Mouse (Mus musculus) midbrain, embryonic 12.5 days (tissue): ENCODE data around the gene I0C0044D17Rik. TPM values are rescaled to one million over a fixed set of nuclear protein-coding genes. Genes with fewer than 3 reads are reported as not detected.
"Not testable (repeated sequence)": the region's sequence is repeated elsewhere in the genome, so short reads cannot be mapped to it uniquely, and the experiment has no call there.

Experiments
- ATAC-seq: fragments of 200-750 bp; cut with Nextera tagmentation; 2 replicates; pipeline ENCODE4 v1.8.0; 2017; ENCODE audit warnings: low read depth, moderate TSS enrichment, moderate library complexity; ENCODE audit not compliant: low FRiP score
- H3K27ac ChIP-seq: fragments of 300-500 bp; sonication (generic); replicated peaks from 2 replicates; pipeline ENCODE4 v1.5.1; 2016; ENCODE audit warnings: mild to moderate bottlenecking
- H3K27me3 ChIP-seq: fragments of 300-500 bp; sonication (generic); 2 replicates; pipeline ENCODE4 v1.6.1; 2016; ENCODE audit warnings: mild to moderate bottlenecking
- H3K36me3 ChIP-seq: fragments of 300-500 bp; sonication (generic); 2 replicates; pipeline ENCODE4 v1.6.1; 2016
- H3K4me1 ChIP-seq: fragments of 300-500 bp; sonication (generic); 2 replicates; pipeline ENCODE4 v1.6.1; 2016
- H3K4me2 ChIP-seq: fragments of 300-500 bp; sonication (generic); replicated peaks from 2 replicates; pipeline ENCODE4 v1.6.1; 2016; ENCODE audit warnings: mild to moderate bottlenecking, moderate library complexity
- H3K4me3 ChIP-seq: fragments of 300-500 bp; sonication (generic); 2 replicates; pipeline ENCODE4 v1.5.1; 2016; ENCODE audit warnings: mild to moderate bottlenecking
- H3K9ac ChIP-seq: fragments of 300-500 bp; sonication (generic); replicated peaks from 2 replicates; pipeline ENCODE4 v1.6.1; 2016; ENCODE audit warnings: mild to moderate bottlenecking, moderate library complexity
- H3K9me3 ChIP-seq: fragments of 300-500 bp; sonication (generic); 2 replicates; pipeline ENCODE4 v1.6.1; 2016; ENCODE audit warnings: mild to moderate bottlenecking
- WGBS: fragments of 180-500 bp; shearing (Covaris S2); methylation state at CpG from one replicate; pipeline ENCODE4 v1.1.7; 2016; 5-methylcytosine and 5-hydroxymethylcytosine counted together
- polyA plus RNA-seq: library from polyadenylated mRNA; unstranded; fragments of >200 nt; fragmentation: Nextera tagmentation; extraction: Ambion mirVana; gene quantifications from 2 replicates; pipeline ENCODE4 v1.2.1, GENCODE M21; 2016

Gene I0C0044D17Rik
- polyA plus RNA-seq: not detected in 2 replicates

DNA sequence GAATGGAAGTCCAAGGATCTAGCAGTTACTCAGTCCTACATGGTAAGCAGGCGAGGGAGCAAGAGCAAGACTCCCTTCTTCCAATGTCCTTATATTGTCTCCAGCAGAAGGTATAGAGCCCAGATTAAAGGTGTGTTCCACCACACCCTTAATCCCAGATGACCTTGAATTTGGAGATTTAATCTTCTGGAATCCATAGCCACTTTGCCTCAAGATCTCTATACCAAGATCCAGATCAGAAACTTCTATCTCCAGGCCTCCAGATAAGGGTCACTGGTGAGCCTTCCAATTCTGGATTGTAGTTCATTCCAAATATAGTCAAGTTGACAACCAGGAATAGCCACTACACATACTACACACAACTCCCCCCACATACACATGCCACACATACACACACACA, at the start of gene I0C0044D17Rik:
Gene I0C0044D17Rik, minus strand, starts transcription at position 101 of the 400 bp plus-strand sequence.
- H3K4me1 ChIP-seq, H3K9me3 ChIP-seq, ATAC-seq, H3K4me3 ChIP-seq, H3K36me3 ChIP-seq, H3K9ac ChIP-seq, H3K27ac ChIP-seq, H3K4me2 ChIP-seq: not testable (repeated sequence)
- WGBS: 88% methylated on average over 1 of the region's 1 CpGs
- peaks cover 17% of the 10 kb centered on the region for H3K27me3 ChIP-seq

DNA sequence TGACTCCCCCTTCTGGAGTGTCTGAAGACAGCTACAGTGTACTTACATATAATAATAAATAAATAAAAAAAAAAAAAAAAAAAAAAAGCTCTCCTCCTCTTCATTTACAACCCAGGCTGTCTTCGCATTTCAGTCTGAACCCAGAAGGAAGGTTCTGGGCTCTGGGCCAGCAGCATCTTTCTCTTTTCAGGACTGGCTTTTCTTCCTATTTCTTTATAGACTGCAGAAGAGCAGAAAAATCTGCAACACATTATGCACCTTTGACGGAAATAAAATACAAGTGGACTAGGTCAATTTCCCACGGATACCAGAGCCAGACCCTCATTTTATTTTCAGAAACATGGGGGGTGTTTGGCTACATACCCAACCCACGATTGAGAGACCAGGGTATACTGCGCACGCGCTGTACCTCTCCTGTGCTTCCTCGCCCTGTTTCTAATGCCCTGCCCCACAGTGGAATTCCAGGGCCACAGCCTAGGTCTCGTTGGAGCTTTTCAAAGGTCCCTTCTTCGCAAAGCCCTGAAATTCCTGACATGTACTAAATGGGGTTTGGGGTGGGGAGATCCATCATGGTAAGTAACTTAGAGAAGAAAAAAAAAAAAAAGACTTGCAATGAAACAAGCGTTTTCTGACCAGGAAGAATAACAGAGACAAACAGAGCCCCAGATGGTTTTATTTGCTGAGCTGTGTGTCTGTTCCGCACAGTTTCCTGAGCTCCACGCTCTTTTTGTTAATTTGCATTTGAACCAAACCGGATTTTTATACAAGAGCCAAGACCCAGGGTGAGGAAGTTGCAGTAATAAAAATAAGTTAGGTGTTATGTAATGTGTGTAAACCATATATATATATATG, 42.0 kb upstream of the I0C0044D17Rik start:
- H3K36me3 ChIP-seq: no peaks in the 10 kb centered on the region
- WGBS: 81% methylated on average over 14 of the region's 14 CpGs
- no peaks in the 10 kb centered on the region for H3K9me3 ChIP-seq
- H3K27ac ChIP-seq: no peak overlapping the region
- H3K27me3 ChIP-seq: no peaks in the 10 kb centered on the region
- no peak for ATAC-seq
- no peaks in the 10 kb centered on the region for H3K4me1 ChIP-seq
- no peak overlapping the region for H3K4me2 ChIP-seq
- H3K4me3 ChIP-seq: no peak overlapping the region
- no peak overlapping the region for H3K9ac ChIP-seq

DNA sequence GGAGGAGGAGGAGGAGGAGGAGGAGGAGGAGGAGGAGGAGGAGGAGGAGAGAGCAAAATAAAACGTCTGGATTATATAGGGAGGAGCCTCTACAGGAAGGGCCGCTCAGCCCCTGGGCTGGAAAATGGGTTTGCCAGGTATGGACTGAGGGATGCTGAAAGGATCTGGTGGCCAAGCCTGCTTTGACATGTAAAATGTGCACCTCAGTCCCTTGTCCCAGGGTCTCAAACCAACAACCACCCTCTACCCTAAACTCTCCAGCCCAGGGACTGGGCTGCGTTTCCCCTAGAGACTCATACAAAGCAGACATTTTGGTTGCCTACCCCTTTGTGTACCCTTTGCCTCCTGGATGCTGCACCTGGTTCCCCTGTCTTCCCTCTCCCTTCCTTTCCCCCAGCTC, 40.9 kb upstream of the I0C0044D17Rik start:
- ATAC-seq: no peak
- 77% methylated on average over 3 of the region's 3 CpGs for WGBS
- Histone ChIP-seq H3K27me3 (no peaks in the 10 kb centered on the region), H3K9me3 (0 out of 2 replicates have a peak, but pooled peaks cover 6% of the 10 kb centered on the region), H3K27ac (no peak overlapping the region), H3K9ac (no peak overlapping the region), H3K4me1 (no peaks in the 10 kb centered on the region), H3K4me3 (no peak overlapping the region), H3K36me3 (no peaks in the 10 kb centered on the region), H3K4me2 (no peak overlapping the region)

DNA sequence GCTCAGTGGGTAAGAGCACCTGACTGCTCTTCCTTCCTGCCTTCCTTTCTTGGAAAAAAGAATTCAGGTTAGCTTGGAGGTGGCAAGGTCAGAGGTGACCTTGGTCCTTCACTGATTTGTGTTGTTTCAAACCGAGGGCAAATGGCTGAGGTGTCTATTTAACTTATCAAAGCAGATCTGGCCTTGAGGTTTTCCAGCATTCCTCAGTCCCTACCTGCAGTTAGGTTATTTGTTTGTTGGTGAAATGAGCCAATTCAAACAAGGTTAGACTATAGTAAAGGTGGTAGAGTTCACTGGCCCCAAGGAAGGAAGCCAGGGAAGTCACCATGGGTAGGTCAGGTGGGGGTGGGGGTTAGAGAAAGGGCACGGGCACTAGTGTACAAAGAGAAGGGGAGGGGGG, 40.5 kb upstream of the I0C0044D17Rik start:
- Histone ChIP-seq H3K4me3 (no peak overlapping the region), H3K4me2 (no peak overlapping the region), H3K4me1 (no peaks in the 10 kb centered on the region), H3K9me3 (0 out of 2 replicates have a peak, but pooled peaks cover 7% of the 10 kb centered on the region), H3K36me3 (no peaks in the 10 kb centered on the region), H3K9ac (no peak overlapping the region), H3K27ac (no peak overlapping the region), H3K27me3 (no peaks in the 10 kb centered on the region)
- no peak for ATAC-seq
- 68% methylated on average over 1 of the region's 2 CpGs for WGBS

DNA sequence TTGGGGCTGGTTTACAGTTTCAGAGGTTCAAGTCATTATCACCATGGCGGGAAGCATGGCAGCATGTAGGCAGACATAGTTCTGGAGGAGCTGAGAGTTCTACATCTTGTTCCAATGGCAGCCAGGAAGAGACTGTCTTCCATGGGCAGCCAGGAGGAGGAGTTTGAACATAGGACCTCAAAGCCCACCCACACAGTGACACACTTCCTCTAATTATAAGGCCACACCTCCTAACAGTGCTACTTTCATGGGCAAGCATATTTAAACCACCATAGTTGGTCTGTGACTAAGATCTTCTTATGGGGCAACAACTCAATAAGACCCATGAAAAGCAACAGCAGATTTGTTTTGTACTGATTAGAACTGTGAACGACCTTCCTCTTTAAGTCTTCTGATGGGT, 39.8 kb upstream of the I0C0044D17Rik start:
- H3K27me3 ChIP-seq: no peaks in the 10 kb centered on the region
- no peak overlapping the region for H3K27ac ChIP-seq
- H3K4me3 ChIP-seq: no peak overlapping the region
- H3K9ac ChIP-seq: no peak overlapping the region
- no peak overlapping the region for H3K4me2 ChIP-seq
- 0 out of 2 replicates have a peak, but pooled peaks cover 7% of the 10 kb centered on the region for H3K9me3 ChIP-seq
- no peaks in the 10 kb centered on the region for H3K4me1 ChIP-seq
- no peaks in the 10 kb centered on the region for H3K36me3 ChIP-seq
- WGBS: 75% methylated on average over 2 of the region's 2 CpGs
- no peak for ATAC-seq

DNA sequence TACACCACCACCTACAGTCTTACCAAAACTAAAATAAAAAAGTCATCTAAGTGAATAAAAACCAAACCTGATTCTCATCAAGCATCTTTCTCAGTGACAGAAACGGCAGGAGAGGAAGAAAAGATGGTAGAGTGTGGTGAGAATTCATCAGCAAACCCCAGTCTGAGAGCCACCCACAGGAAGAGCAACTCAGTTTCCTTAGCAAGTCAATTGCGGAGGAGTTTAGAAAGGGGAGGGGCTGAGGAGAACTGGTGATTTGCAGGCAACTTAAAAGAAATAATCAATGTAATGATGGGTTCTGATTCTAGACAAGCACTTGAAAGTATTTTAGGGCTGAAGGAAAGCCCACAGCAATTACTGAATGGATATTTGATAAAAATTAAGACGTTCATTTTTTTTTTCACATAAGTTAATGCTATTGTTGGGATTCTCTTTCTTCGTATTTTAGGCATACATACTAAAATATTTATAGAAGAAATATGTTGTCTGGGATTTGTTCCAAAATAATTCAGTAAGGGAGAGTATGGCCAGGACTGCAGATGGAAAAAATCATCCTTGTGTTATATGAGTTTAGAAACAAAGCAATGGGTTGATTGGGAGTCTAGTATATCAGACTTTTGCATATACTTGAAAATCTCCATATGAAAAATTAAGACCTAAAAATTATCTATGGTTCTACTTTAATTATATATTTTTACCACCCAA, 34.7 kb upstream of the I0C0044D17Rik start:
- no peaks in the 10 kb centered on the region for H3K36me3 ChIP-seq
- no peak overlapping the region for H3K4me2 ChIP-seq
- no peak overlapping the region for H3K4me3 ChIP-seq
- no peaks in the 10 kb centered on the region for H3K4me1 ChIP-seq
- H3K27me3 ChIP-seq: no peaks in the 10 kb centered on the region
- no peak overlapping the region for H3K27ac ChIP-seq
- ATAC-seq: no peak
- no peak overlapping the region for H3K9ac ChIP-seq
- WGBS: 85% methylated on average over 4 of the region's 4 CpGs
- 0 out of 2 replicates have a peak, but pooled peaks cover 7% of the 10 kb centered on the region for H3K9me3 ChIP-seq

DNA sequence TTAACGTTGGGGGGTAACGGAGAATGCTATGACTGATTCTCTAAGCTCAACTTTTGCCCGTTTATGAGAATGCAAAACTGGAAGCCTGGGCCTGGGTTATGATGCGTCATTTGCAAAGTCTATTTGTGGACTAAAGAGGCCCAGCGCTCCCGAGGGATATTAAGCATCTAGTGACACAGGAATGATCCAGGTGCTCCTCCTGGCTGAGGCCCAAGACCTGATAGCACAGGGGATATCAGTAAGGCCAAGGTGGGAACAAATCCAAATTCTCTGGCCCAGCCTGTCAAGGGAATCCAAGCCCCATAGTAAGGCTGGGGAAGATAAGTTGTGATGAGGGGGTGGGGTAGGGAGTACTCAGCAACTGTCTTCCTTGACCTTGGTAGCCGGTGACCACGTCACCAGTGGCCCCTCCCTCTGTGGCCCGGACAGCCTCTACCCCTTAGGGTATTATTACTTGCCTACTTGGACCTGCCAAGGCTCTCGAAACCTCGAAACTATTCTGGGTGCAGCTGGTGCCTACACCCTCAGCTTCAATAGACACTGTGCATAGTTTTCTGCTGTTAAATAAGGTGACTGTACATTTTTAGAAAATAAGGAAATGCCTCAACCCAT, 33.5 kb upstream of the I0C0044D17Rik start:
- H3K9ac ChIP-seq: no peak overlapping the region
- H3K27ac ChIP-seq: no peak overlapping the region
- H3K4me1 ChIP-seq: no peaks in the 10 kb centered on the region
- no peak overlapping the region for H3K4me2 ChIP-seq
- ATAC-seq: no peak
- 0 out of 2 replicates have a peak, but pooled peaks cover 7% of the 10 kb centered on the region for H3K9me3 ChIP-seq
- 85% methylated on average over 11 of the region's 11 CpGs for WGBS
- no peaks in the 10 kb centered on the region for H3K36me3 ChIP-seq
- H3K4me3 ChIP-seq: no peak overlapping the region
- H3K27me3 ChIP-seq: no peaks in the 10 kb centered on the region

DNA sequence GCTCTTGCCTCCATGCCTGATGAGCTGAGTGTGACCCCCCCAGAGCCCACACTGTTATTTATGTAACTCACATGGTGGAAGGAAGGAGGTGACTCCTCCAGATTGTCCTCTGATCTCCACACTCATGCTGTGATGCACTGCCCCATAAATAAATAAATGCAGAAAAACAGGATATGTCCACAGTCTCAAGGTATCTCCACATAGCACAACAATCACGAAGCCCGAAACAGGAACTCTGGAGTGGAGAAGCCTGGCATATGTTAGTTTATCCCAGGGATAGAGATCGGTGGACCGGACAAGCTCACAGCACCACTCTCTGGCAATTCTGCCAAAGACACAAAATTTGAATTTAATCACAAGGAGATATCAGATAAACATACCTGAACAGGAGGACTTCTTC, 30.3 kb upstream of the I0C0044D17Rik start:
- Histone ChIP-seq H3K27me3 (no peaks in the 10 kb centered on the region), H3K4me2 (no peak overlapping the region), H3K4me1 (no peaks in the 10 kb centered on the region), H3K4me3 (no peak overlapping the region), H3K36me3 (no peaks in the 10 kb centered on the region), H3K9me3 (no peaks in the 10 kb centered on the region), H3K27ac (no peak overlapping the region), H3K9ac (no peak overlapping the region)
- WGBS: 92% methylated on average over 4 of the region's 4 CpGs
- no peak for ATAC-seq

DNA sequence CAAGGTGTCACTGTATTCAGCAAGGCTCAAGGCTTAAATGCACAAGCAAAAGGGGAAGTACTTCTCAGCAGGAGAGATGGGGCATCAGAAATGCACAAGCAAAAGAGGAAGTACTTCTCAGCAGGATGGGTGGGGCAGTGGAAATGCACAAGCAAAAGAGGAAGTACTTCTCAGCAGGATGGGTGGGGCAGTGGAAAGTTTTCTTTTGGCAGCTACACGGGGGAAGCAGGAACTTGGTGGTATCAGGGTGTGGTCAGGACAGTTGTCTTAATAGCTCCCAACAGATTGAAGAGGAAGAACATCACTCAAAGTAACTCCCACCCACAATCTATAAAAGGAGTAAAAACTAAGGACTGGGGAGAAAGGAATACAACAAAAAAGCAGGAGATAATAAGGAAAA, 26.8 kb upstream of the I0C0044D17Rik start:
- H3K4me2 ChIP-seq, H3K4me3 ChIP-seq, H3K36me3 ChIP-seq, H3K27ac ChIP-seq, ATAC-seq, H3K9ac ChIP-seq, H3K27me3 ChIP-seq, H3K4me1 ChIP-seq, H3K9me3 ChIP-seq: not testable (repeated sequence)
- WGBS: 82% methylated on average over 1 of the region's 1 CpGs

DNA sequence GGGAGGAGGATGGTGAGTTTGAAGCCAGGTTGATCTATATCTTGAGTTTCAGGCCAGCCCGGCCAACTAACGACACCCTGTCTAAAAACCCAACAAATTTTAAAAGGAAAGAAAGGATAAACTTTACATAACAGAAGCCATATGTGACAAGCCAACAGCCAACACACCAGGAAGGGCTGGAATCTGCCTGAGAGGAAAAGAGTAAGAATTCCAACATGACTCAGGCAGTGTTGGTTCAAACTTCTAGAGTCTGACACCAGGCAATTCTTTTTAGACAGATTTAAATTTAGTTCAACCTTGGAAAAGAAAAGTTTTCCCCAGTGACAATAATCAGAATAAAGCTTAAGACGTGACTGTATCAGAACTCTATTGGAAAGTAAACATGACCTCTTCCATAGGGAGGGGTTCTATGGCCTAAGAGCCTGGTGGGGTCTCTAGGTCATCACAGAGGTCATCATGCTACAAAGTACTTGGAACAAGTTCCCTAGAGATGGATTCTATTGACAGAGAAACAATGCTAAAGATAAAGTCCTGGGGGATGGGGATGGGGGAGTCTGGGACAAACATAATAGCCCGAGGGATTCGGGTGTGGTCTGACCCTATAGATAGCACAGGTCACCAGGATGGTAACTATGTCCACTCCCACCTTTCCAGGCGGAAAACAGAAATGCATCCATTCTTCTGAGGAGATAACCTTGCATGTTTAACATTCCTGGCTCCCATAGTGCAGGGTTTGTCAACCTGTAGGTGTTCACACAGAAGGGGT, 23.7 kb upstream of the I0C0044D17Rik start:
- Histone ChIP-seq H3K27ac (no peak overlapping the region), H3K4me3 (no peak overlapping the region), H3K9ac (no peak overlapping the region), H3K36me3 (no peaks in the 10 kb centered on the region), H3K27me3 (no peaks in the 10 kb centered on the region), H3K4me1 (no peaks in the 10 kb centered on the region), H3K4me2 (no peak overlapping the region), H3K9me3 (no peaks in the 10 kb centered on the region)
- no peak for ATAC-seq
- 66% methylated on average over 6 of the region's 6 CpGs for WGBS

DNA sequence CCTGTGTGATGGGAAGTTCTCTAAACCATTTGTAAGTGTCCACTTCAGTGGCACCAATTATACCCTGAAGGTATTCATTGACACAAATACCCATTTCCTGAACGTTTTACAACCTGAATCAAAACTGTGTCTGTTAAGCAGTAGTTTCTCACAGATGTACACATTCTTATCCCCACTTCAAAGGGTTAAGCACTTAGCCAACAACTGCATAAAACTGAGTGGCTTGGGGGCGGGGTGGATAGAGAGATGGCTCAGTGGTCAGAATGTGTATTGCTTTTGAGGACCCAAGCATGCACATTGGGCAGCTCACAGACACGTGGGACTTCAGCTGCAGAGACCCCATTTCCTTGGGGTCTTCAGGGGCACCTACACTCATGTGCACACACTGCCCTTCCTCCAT, 22.8 kb upstream of the I0C0044D17Rik start:
- Histone ChIP-seq H3K27ac (no peak overlapping the region), H3K9ac (no peak overlapping the region), H3K4me2 (no peak overlapping the region), H3K9me3 (no peaks in the 10 kb centered on the region), H3K36me3 (no peaks in the 10 kb centered on the region), H3K4me1 (no peaks in the 10 kb centered on the region), H3K27me3 (no peaks in the 10 kb centered on the region), H3K4me3 (no peak overlapping the region)
- no peak for ATAC-seq
- WGBS: 54% methylated on average over 3 of the region's 3 CpGs
